Mouse (Mus musculus) adrenal gland, adult 8-10 months (tissue): ENCODE measurements around the gene Gpr19. TPM values are rescaled to one million over a fixed set of nuclear protein-coding genes. Genes with fewer than 3 reads are reported as not detected.

Experiments
- DNase-seq: peaks from one replicate; pipeline ENCODE4 v3.0.0; 2022
- total RNA-seq, 4 experiments: library from RNA; stranded (reverse); gene quantifications; 2 replicates each; pipeline ENCODE4 v1.2.4; 2022

Gpr19 gene
- total RNA-seq: 1 to 10 TPM; 7.1 to 9.8 (median 7.9) TPM

- DNase-seq: peak; percentile 86
These were observed at the start of gene Gpr19 for GRCm38 (mm10) chr6:134898095-134898965. Gene Gpr19 (minus strand): TSS chr6:134898578.

GRCm38 (mm10) chr6:134947311-134948087 lies 49.1 kb upstream of the Gpr19 start:
- DNase-seq: no peak

GRCm38 (mm10) chr6:134946858-134947257 lies 48.5 kb upstream of the Gpr19 start:
- DNase-seq: no peak

- DNase-seq: no peak
These were observed 47.7 kb upstream of the Gpr19 start for GRCm38 (mm10) chr6:134946054-134946453.

- DNase-seq: no peak
These were observed 45.5 kb upstream of the Gpr19 start for GRCm38 (mm10) chr6:134943759-134944407.

- no peak for DNase-seq
These were observed 41.4 kb upstream of the Gpr19 start for GRCm38 (mm10) chr6:134939781-134940180.

GRCm38 (mm10) chr6:134934305-134934704 lies 35.9 kb upstream of the Gpr19 start:
- DNase-seq: no peak

- DNase-seq: no peak
These were observed 34.8 kb upstream of the Gpr19 start for GRCm38 (mm10) chr6:134933207-134933558.

GRCm38 (mm10) chr6:134932486-134933206 lies 34.3 kb upstream of the Gpr19 start:
- no peak for DNase-seq

GRCm38 (mm10) chr6:134931146-134931545 lies 32.8 kb upstream of the Gpr19 start:
- DNase-seq: no peak

GRCm38 (mm10) chr6:134930383-134930782 lies 32.0 kb upstream of the Gpr19 start:
- DNase-seq: no peak

- no peak for DNase-seq
These were observed 31.5 kb upstream of the Gpr19 start for GRCm38 (mm10) chr6:134929926-134930325.

GRCm38 (mm10) chr6:134928889-134929310 lies 30.5 kb upstream of the Gpr19 start:
- DNase-seq: no peak

- peak; percentile 83 for DNase-seq
These were observed 29.9 kb upstream of the Gpr19 start for GRCm38 (mm10) chr6:134928096-134928888.

GRCm38 (mm10) chr6:134927595-134928095 lies 29.3 kb upstream of the Gpr19 start:
- DNase-seq: no peak

- peak; percentile 40 for DNase-seq
These were observed 28.6 kb upstream of the Gpr19 start for GRCm38 (mm10) chr6:134926803-134927594.

- no peak for DNase-seq
These were observed 27.9 kb upstream of the Gpr19 start for GRCm38 (mm10) chr6:134926338-134926705.

- DNase-seq: no peak
These were observed 27.4 kb upstream of the Gpr19 start for GRCm38 (mm10) chr6:134925673-134926337.

- no peak for DNase-seq
These were observed 25.9 kb upstream of the Gpr19 start for GRCm38 (mm10) chr6:134924262-134924661.

- DNase-seq: no peak
These were observed 25.3 kb upstream of the Gpr19 start for GRCm38 (mm10) chr6:134923670-134924069.
